Mouse (Mus musculus): Measurements from ENCODE around the gene Cbl. TPM values are rescaled to one million over a fixed set of nuclear protein-coding genes. Genes with fewer than 3 reads are reported as not detected.
A peak's percentile ranks its signal among the peaks of the same experiment; 100 is the strongest.
"Not testable (repeated sequence)": the region's sequence is repeated elsewhere in the genome, so short reads cannot be mapped to it uniquely, and the experiment has no call there.

Gene Cbl
- polyA plus RNA-seq, 1 experiment from 2014 or later, result 21.7 TPM

DNA sequence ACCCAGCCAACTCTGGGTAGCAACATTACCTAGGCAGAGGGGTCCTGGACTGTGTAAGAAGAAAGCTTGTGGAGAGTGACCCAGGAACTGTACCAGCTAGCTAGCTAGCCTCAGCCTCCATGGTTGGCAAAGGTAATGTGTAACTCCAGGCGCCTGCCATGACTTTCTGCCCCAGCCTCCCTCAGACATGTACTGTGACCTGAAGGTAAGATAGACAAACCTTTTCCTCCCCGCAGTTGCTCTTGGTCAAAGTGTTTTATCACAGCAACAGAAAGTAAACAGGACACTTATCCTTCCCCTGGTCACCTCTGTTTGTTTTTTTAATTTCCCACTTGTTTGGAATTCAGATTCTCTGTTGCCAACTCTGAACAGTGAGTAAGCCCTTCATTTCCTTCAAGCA, 119.4 kb downstream of the Cbl start:
- no peak overlapping the region for H3K4me2 ChIP-seq (ENCODE audit: low read length)
- no peak overlapping the region for H3K27ac ChIP-seq (ENCODE audit: low read length)
- 92% methylated on average over 2 of the region's 2 CpGs for WGBS
- no peak overlapping the region for H3K9ac ChIP-seq (ENCODE audit: low read depth, low read length)
- no peak for ATAC-seq
- no peaks in the 10 kb centered on the region for H3K27me3 ChIP-seq (ENCODE audit: control insufficient read depth, insufficient read depth, low read depth, low read length)
- no peak overlapping the region for H3K4me3 ChIP-seq (ENCODE audit: low read depth, low read length)
- H3K4me1 ChIP-seq (ENCODE audit: control insufficient read depth, insufficient read depth, low read length), result peaks cover 16% of the 10 kb centered on the region
- H3K9me3 ChIP-seq (replicated peaks; ENCODE audit: control insufficient read depth, low read length, poor library complexity, severe bottlenecking), result no peaks in the 10 kb centered on the region
- H3K36me3 ChIP-seq (ENCODE audit: control insufficient read depth, insufficient read depth, low read length), result no peaks in the 10 kb centered on the region

DNA sequence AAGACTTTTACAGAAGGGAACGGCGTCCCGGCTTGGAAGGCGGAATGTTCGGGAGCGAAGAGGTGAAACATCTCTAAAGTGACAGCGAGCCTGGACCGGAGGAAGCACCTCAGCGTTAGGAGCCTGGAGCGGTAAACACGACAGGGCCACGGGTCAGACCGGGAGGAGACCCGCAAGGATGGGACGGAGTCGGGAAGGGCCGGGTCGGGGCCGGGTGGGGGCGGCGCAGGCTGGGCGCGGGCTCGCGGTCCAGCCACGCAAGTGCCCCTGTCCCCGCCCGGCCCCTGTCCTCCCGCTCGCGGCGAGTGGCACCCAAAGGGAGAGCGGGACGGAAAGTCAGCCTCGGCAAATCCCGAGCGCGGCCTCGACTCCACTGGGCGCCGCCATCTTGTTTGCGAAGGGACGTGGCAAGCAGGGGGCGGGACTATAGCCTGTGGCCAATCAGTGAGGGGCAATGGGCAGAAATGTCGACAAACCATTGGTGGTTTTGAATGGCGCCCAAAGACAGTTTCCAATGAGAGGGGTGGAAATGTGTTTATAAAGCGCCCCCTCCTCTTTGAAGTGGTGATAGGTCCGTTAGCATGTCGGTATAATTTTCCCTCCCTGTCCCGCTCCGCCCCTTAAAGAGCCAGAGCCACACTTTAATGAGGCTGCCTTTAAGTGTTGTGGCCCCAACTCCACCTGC, 120.6 kb downstream of the Cbl start, which contains the start of the genes Gm49380 and Rnf26:
Gene Gm49380, minus strand, starts transcription at position 396 of the 685 bp plus-strand sequence.
Gene Rnf26, minus strand, starts transcription at position 413 of the 685 bp plus-strand sequence.
- Histone ChIP-seq H3K4me2 (ENCODE audit: low read length) (peak within 1 kb of the TSS; percentile 58), H3K27ac (ENCODE audit: low read length) (peak within 1 kb of the TSS; percentile 38; the same call in 1 of the 2 replicates), H3K9ac (ENCODE audit: low read depth, low read length) (peak within 1 kb of the TSS; percentile 73), H3K4me3 (ENCODE audit: low read depth, low read length) (peak within 1 kb of the TSS; percentile 76), H3K4me1 (ENCODE audit: control insufficient read depth, insufficient read depth, low read length) (peaks cover 25% of the 10 kb centered on the region), H3K9me3 (replicated peaks; ENCODE audit: control insufficient read depth, low read length, poor library complexity, severe bottlenecking) (no peaks in the 10 kb centered on the region), H3K27me3 (ENCODE audit: control insufficient read depth, insufficient read depth, low read depth, low read length) (no peaks in the 10 kb centered on the region), H3K36me3 (ENCODE audit: control insufficient read depth, insufficient read depth, low read length) (no peaks in the 10 kb centered on the region)
- 1% methylated on average over 42 of the region's 51 CpGs for WGBS
- ATAC-seq, result peak; percentile 94

GRCm38 (mm10) chr9:44111909-44112308, 121.9 kb downstream of the Cbl start:
- H3K27me3 ChIP-seq (ENCODE audit: control insufficient read depth, insufficient read depth, low read depth, low read length); H3K27ac ChIP-seq (ENCODE audit: low read length); H3K36me3 ChIP-seq (ENCODE audit: control insufficient read depth, insufficient read depth, low read length); H3K9ac ChIP-seq (ENCODE audit: low read depth, low read length); ATAC-seq; H3K9me3 ChIP-seq (replicated peaks; ENCODE audit: control insufficient read depth, low read length, poor library complexity, severe bottlenecking); H3K4me3 ChIP-seq (ENCODE audit: low read depth, low read length): not testable (repeated sequence)
- 75% methylated on average over 9 of the region's 12 CpGs for WGBS
- Histone ChIP-seq H3K4me2 (ENCODE audit: low read length) (peak overlapping the region; percentile 53; the same call in 1 of the 2 replicates), H3K4me1 (ENCODE audit: control insufficient read depth, insufficient read depth, low read length) (peaks cover 38% of the 10 kb centered on the region)

- 36% methylated on average over 9 of the region's 9 CpGs for WGBS
- Histone ChIP-seq H3K4me1 (ENCODE audit: control insufficient read depth, insufficient read depth, low read length) (peaks cover 40% of the 10 kb centered on the region), H3K9ac (ENCODE audit: low read depth, low read length) (peak overlapping the region; percentile 33; the same call in 1 of the 2 replicates), H3K4me3 (ENCODE audit: low read depth, low read length) (no peak overlapping the region), H3K9me3 (replicated peaks; ENCODE audit: control insufficient read depth, low read length, poor library complexity, severe bottlenecking) (no peaks in the 10 kb centered on the region), H3K36me3 (ENCODE audit: control insufficient read depth, insufficient read depth, low read length) (no peaks in the 10 kb centered on the region), H3K27ac (ENCODE audit: low read length) (no peak overlapping the region), H3K27me3 (ENCODE audit: control insufficient read depth, insufficient read depth, low read depth, low read length) (no peaks in the 10 kb centered on the region), H3K4me2 (ENCODE audit: low read length) (peak overlapping the region; percentile 29; the same call in 1 of the 2 replicates)
- no peak for ATAC-seq
These were observed 124.3 kb downstream of the Cbl start for GRCm38 (mm10) chr9:44109360-44110095.

DNA sequence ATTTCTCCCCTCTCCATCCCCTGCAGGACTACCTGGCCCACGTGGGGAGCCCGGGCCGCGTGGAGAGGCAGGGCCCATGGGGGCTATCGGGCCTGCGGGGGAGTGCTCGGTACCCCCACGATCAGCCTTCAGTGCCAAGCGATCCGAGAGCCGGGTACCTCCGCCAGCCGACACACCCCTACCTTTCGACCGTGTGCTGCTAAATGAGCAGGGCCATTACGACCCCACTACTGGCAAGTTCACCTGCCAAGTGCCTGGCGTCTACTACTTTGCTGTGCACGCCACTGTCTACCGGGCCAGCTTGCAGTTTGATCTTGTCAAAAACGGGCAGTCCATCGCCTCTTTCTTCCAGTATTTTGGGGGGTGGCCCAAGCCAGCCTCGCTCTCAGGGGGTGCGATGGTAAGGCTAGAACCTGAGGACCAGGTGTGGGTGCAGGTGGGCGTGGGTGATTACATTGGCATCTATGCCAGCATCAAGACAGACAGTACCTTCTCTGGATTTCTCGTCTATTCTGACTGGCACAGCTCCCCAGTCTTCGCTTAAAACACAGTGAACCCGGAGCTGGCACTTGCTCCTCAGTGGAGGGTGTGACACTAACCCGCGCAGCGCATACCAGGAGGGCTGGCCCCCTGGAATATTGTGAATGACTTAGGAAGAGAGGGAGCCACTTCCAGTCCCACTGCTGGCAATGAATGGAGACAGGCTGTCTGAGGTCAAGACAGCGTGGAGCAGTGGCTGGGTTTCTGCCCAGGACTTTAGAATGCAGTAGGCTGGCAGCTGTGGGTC, 125.4 kb downstream of the Cbl start:
- H3K27me3 ChIP-seq (ENCODE audit: control insufficient read depth, insufficient read depth, low read depth, low read length), result no peaks in the 10 kb centered on the region
- ATAC-seq, result no peak
- H3K36me3 ChIP-seq (ENCODE audit: control insufficient read depth, insufficient read depth, low read length), result no peaks in the 10 kb centered on the region
- peaks cover 38% of the 10 kb centered on the region for H3K4me1 ChIP-seq (ENCODE audit: control insufficient read depth, insufficient read depth, low read length)
- no peak overlapping the region for H3K27ac ChIP-seq (ENCODE audit: low read length)
- no peak overlapping the region; the same call in 1 of the 2 replicates for H3K4me2 ChIP-seq (ENCODE audit: low read length)
- WGBS, result 71% methylated on average over 26 of the region's 31 CpGs
- H3K9me3 ChIP-seq (replicated peaks; ENCODE audit: control insufficient read depth, low read length, poor library complexity, severe bottlenecking), result no peaks in the 10 kb centered on the region
- 0 out of 2 replicates have a peak overlapping the region, but pooled peaks have one; percentile 15 for H3K9ac ChIP-seq (ENCODE audit: low read depth, low read length)
- no peak overlapping the region for H3K4me3 ChIP-seq (ENCODE audit: low read depth, low read length)

GRCm38 (mm10) chr9:44107557-44108179, 126.2 kb downstream of the Cbl start:
- Histone ChIP-seq H3K9me3 (replicated peaks; ENCODE audit: control insufficient read depth, low read length, poor library complexity, severe bottlenecking) (no peaks in the 10 kb centered on the region), H3K4me2 (ENCODE audit: low read length) (peak overlapping the region; percentile 37), H3K27ac (ENCODE audit: low read length) (peak overlapping the region; percentile 58), H3K4me3 (ENCODE audit: low read depth, low read length) (peak overlapping the region; percentile 7; the same call in 1 of the 2 replicates), H3K27me3 (ENCODE audit: control insufficient read depth, insufficient read depth, low read depth, low read length) (no peaks in the 10 kb centered on the region), H3K4me1 (ENCODE audit: control insufficient read depth, insufficient read depth, low read length) (peaks cover 38% of the 10 kb centered on the region), H3K36me3 (ENCODE audit: control insufficient read depth, insufficient read depth, low read length) (no peaks in the 10 kb centered on the region), H3K9ac (ENCODE audit: low read depth, low read length) (0 out of 2 replicates have a peak overlapping the region, but pooled peaks have one; percentile 15)
- no peak for ATAC-seq
- WGBS, result 24% methylated on average over 25 of the region's 25 CpGs

- H3K4me3 ChIP-seq (ENCODE audit: low read depth, low read length), result peak within 1 kb of the TSS; percentile 7; the same call in 1 of the 2 replicates
- 18% methylated on average over 8 of the region's 8 CpGs for WGBS
- 0 out of 2 replicates have a peak within 1 kb of the TSS, but pooled peaks have one; percentile 15 for H3K9ac ChIP-seq (ENCODE audit: low read depth, low read length)
- H3K4me2 ChIP-seq (ENCODE audit: low read length), result peak within 1 kb of the TSS; percentile 37
- no peaks in the 10 kb centered on the region for H3K36me3 ChIP-seq (ENCODE audit: control insufficient read depth, insufficient read depth, low read length)
- H3K4me1 ChIP-seq (ENCODE audit: control insufficient read depth, insufficient read depth, low read length), result peaks cover 38% of the 10 kb centered on the region
- no peaks in the 10 kb centered on the region for H3K27me3 ChIP-seq (ENCODE audit: control insufficient read depth, insufficient read depth, low read depth, low read length)
- ATAC-seq, result peak; percentile 59
- no peaks in the 10 kb centered on the region for H3K9me3 ChIP-seq (replicated peaks; ENCODE audit: control insufficient read depth, low read length, poor library complexity, severe bottlenecking)
- peak within 1 kb of the TSS; percentile 58 for H3K27ac ChIP-seq (ENCODE audit: low read length)
These were observed 126.7 kb downstream of the Cbl start, which contains the start of gene C1qtnf5 for GRCm38 (mm10) chr9:44107110-44107509. Gene C1qtnf5 (plus strand): TSS chr9:44107245.

DNA sequence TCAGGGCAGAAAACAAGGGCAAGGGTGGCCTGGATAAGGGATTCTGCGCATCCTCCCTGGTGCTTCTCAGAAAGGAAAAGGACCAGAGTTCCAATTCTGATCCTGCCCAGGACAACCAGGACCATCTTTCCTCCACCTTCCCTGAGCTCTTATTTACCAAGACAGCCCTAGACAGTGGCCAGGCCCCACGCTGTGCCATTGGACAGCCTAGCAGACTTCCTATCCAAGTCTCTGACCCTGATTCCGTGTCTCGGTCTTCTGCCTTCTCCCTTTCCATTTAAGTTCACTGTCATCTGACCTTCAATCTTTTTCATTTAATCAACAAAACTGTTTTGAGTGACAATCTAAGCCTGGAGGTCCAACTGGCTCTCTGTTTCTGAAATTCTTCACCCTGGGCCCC, 127.3 kb downstream of the Cbl start:
- Histone ChIP-seq H3K4me1 (ENCODE audit: control insufficient read depth, insufficient read depth, low read length) (peaks cover 38% of the 10 kb centered on the region), H3K9me3 (replicated peaks; ENCODE audit: control insufficient read depth, low read length, poor library complexity, severe bottlenecking) (no peaks in the 10 kb centered on the region), H3K4me3 (ENCODE audit: low read depth, low read length) (no peak overlapping the region), H3K36me3 (ENCODE audit: control insufficient read depth, insufficient read depth, low read length) (no peaks in the 10 kb centered on the region), H3K27ac (ENCODE audit: low read length) (peak overlapping the region; percentile 19), H3K9ac (ENCODE audit: low read depth, low read length) (no peak overlapping the region), H3K27me3 (ENCODE audit: control insufficient read depth, insufficient read depth, low read depth, low read length) (no peaks in the 10 kb centered on the region), H3K4me2 (ENCODE audit: low read length) (no peak overlapping the region)
- no peak for ATAC-seq
- WGBS, result 48% methylated on average over 4 of the region's 4 CpGs
